Mouse (Mus musculus): ENCODE measurements around the gene Coq2.

DNA sequence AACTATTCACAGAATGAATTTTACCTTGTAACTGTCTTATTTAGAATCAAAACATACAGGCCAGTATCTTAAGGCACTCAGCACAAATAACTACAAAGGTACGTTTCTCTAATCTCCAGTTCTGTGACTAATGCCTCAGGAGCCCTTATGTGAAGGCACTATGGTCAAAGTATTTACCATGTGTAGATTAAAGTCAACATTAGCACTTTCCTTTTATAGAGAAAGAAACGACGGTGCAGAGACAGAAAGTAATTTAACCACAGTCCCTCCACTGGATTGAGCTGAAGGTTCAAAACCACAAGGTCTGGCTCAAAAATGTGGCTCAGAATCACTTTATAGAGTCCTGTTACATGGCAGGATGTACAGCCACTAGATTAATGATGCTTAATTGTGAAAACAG is 3.0 kb downstream of the Coq2 start:
- TF ChIP-seq CTCF (IDR thresholded peaks at IDR 0.05; ENCODE audit: low read depth, low read length) (no peak), POLR2A (IDR thresholded peaks at IDR 0.05; ENCODE audit: insufficient read depth, low read length) (no peak)

All from ES-Bruce4 (cell line).